Mouse (Mus musculus): ENCODE results near the gene Fam110a. TPM values are rescaled to one million over a fixed set of nuclear protein-coding genes. Genes with fewer than 3 reads are reported as not detected.

Gene Fam110a
- polyA plus RNA-seq, 1 experiment = 8.9 TPM

DNA sequence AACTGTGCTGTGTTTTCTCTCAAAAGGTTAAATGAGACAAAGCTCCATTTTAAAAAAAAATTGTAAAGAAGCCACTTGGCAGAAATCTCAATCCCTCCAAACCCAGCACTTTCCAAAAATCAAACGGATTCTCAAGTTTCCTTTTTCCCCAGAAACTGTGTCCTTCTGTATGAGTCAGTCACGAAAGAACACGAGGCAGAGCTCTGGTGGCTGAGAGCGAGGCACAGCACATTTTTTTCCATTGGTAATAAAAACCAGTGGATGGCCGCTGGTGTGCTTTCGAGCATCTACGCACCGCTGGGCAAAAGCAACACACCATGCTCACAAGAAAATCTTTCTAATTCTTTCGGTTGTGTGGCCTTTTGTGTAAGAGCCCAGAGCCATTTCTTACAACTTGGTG is 4.0 kb upstream of the Fam110a start:
- no peak overlapping the region for H3K4me3 ChIP-seq (replicated peaks; ENCODE audit: insufficient read depth, low read depth, low read length)
- peaks cover 3% of the 10 kb centered on the region; the same call in 1 of the 2 replicates for H3K4me1 ChIP-seq (ENCODE audit: control insufficient read depth, insufficient read depth, low read length)
- no peaks in the 10 kb centered on the region for H3K27me3 ChIP-seq (ENCODE audit: control insufficient read depth, insufficient read depth, low read length)
- TF ChIP-seq POLR2A (IDR thresholded peaks at IDR 0.05; ENCODE audit: borderline replicate concordance, insufficient read depth, low read length) (no peak), CTCF (IDR thresholded peaks at IDR 0.05; ENCODE audit: borderline replicate concordance, insufficient read depth, low read depth, low read length) (no peak)
- no peak overlapping the region for H3K27ac ChIP-seq (ENCODE audit: insufficient read depth, low read length)
- WGBS = 81% methylated on average over 9 of the region's 9 CpGs
- no peak for DNase-seq

DNA sequence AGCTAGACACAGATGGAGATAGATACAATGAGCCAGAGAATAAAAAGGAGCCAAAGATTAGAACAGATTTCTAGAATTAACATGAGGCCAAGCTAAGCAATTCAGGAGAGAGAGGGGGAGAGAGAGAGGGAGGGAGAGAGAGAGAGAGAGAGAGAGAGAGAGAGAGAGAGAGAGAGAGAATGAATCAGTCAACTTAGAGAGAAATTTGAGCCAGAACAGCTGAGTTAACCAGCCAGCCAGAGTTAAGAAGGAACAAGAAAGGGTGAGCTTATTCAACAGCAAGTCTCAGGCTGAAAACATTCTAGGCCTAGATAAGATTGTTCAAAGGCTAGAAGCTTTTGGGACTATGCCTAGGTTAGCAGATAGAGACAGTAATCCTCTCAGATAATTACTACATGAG is 2.5 kb upstream of the Fam110a start:
- no peaks in the 10 kb centered on the region for H3K27me3 ChIP-seq (ENCODE audit: control insufficient read depth, insufficient read depth, low read length)
- no peak for TF ChIP-seq POLR2A (IDR thresholded peaks at IDR 0.05; ENCODE audit: borderline replicate concordance, insufficient read depth, low read length)
- TF ChIP-seq CTCF (IDR thresholded peaks at IDR 0.05; ENCODE audit: borderline replicate concordance, insufficient read depth, low read depth, low read length) = no peak
- peaks cover 11% of the 10 kb centered on the region; the same call in 1 of the 2 replicates for H3K4me1 ChIP-seq (ENCODE audit: control insufficient read depth, insufficient read depth, low read length)
- no peak overlapping the region for H3K4me3 ChIP-seq (replicated peaks; ENCODE audit: insufficient read depth, low read depth, low read length)
- DNase-seq = no peak
- no peak overlapping the region for H3K27ac ChIP-seq (ENCODE audit: insufficient read depth, low read length)

- no peak for DNase-seq
- H3K27ac ChIP-seq (ENCODE audit: insufficient read depth, low read length) = no peak overlapping the region
- peaks cover 18% of the 10 kb centered on the region; the same call in 1 of the 2 replicates for H3K4me1 ChIP-seq (ENCODE audit: control insufficient read depth, insufficient read depth, low read length)
- no peaks in the 10 kb centered on the region for H3K27me3 ChIP-seq (ENCODE audit: control insufficient read depth, insufficient read depth, low read length)
- WGBS = 73% methylated on average over 6 of the region's 6 CpGs
- TF ChIP-seq CTCF (IDR thresholded peaks at IDR 0.05; ENCODE audit: borderline replicate concordance, insufficient read depth, low read depth, low read length) = no peak
- no peak overlapping the region for H3K4me3 ChIP-seq (replicated peaks; ENCODE audit: insufficient read depth, low read depth, low read length)
These were observed 1.2 kb upstream of the Fam110a start for GRCm38 (mm10) chr2:151981268-151981667.

- WGBS = 16% methylated on average over 3 of the region's 3 CpGs
- no peak overlapping the region for H3K27ac ChIP-seq (ENCODE audit: insufficient read depth, low read length)
- no peak for TF ChIP-seq CTCF (IDR thresholded peaks at IDR 0.05; ENCODE audit: borderline replicate concordance, insufficient read depth, low read depth, low read length)
- no peak for TF ChIP-seq POLR2A (IDR thresholded peaks at IDR 0.05; ENCODE audit: borderline replicate concordance, insufficient read depth, low read length)
- H3K4me3 ChIP-seq (replicated peaks; ENCODE audit: insufficient read depth, low read depth, low read length) = peak overlapping the region; percentile 93
- DNase-seq = no peak
- peaks cover 18% of the 10 kb centered on the region; the same call in 1 of the 2 replicates for H3K4me1 ChIP-seq (ENCODE audit: control insufficient read depth, insufficient read depth, low read length)
- H3K27me3 ChIP-seq (ENCODE audit: control insufficient read depth, insufficient read depth, low read length) = no peaks in the 10 kb centered on the region
These were observed 305 bp upstream of the Fam110a start for GRCm38 (mm10) chr2:151980355-151980693.

GRCm38 (mm10) chr2:151978494-151978893 is 1.5 kb downstream of the Fam110a start:
- Histone ChIP-seq H3K4me1 (ENCODE audit: control insufficient read depth, insufficient read depth, low read length) (peaks cover 26% of the 10 kb centered on the region), H3K27me3 (ENCODE audit: control insufficient read depth, insufficient read depth, low read length) (no peaks in the 10 kb centered on the region), H3K27ac (ENCODE audit: insufficient read depth, low read length) (no peak overlapping the region), H3K4me3 (replicated peaks; ENCODE audit: insufficient read depth, low read depth, low read length) (no peak overlapping the region)
- 82% methylated on average over 6 of the region's 6 CpGs for WGBS
- TF ChIP-seq CTCF (IDR thresholded peaks at IDR 0.05; ENCODE audit: borderline replicate concordance, insufficient read depth, low read depth, low read length) = no peak
- TF ChIP-seq POLR2A (IDR thresholded peaks at IDR 0.05; ENCODE audit: borderline replicate concordance, insufficient read depth, low read length) = no peak
- no peak for DNase-seq

DNA sequence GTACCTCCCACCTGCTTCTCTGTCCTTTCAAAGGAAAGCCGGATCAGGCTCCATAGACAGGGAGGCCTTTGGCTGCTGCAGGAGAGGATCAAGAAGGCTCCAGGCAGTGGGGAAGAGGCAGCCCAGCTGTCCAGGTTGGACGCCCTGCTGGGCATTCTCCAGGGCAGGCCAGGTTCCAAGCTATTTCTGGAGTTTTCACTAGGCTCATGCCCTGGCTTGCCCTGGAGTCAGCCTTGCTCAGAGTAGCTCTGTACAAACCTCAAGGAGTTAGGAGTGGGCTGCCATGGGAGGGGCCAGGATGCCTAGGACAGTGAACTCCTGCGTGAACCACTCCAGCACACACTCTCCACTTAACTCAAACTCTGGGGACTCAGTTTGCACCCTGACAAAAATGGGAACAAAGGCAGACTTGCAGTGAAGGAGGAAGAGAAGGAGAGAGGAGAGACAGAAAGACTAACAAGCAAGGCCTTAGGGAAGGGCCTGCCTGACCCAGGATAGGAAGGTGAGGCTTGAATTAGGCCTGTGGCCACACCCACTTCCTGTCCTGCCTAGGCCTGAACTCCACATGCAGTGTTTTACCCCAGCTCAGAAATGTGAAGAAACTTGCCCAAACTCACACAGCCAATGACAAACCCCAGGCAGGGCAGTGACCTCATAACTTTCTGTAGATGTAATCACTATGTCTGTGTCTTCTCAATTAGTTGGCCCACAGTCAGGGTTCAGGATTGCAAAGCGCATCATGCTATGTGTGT is 2.2 kb downstream of the Fam110a start:
- H3K4me1 ChIP-seq (ENCODE audit: control insufficient read depth, insufficient read depth, low read length) = peaks cover 26% of the 10 kb centered on the region
- TF ChIP-seq CTCF (IDR thresholded peaks at IDR 0.05; ENCODE audit: borderline replicate concordance, insufficient read depth, low read depth, low read length) (no peak), POLR2A (IDR thresholded peaks at IDR 0.05; ENCODE audit: borderline replicate concordance, insufficient read depth, low read length) (no peak)
- peak overlapping the region; percentile 26; the same call in 1 of the 2 replicates for H3K27ac ChIP-seq (ENCODE audit: insufficient read depth, low read length)
- WGBS = 35% methylated on average over 4 of the region's 4 CpGs
- peak; percentile 85 to 86 for DNase-seq
- no peaks in the 10 kb centered on the region for H3K27me3 ChIP-seq (ENCODE audit: control insufficient read depth, insufficient read depth, low read length)
- H3K4me3 ChIP-seq (replicated peaks; ENCODE audit: insufficient read depth, low read depth, low read length) = no peak overlapping the region

DNA sequence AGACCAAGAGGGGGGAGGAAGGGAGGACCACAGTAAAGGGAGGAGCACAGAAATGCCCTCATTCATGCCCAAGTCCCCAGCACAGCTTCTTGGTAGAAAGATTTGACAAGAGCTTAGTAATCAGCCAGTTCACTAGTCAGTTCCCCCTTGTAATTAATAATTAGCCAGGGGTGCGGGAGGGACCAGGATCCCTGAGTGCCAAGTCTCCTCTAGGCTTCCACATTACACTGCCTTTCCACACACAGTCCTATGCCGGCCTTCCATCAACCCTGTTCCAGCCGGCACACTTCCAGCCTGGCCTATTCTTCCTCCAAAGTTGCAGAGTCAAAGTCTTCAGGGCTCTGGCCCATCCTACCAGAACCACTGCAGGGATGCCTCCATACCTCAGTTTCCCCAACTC is 4.0 kb downstream of the Fam110a start:
- 90% methylated on average over 3 of the region's 3 CpGs for WGBS
- Histone ChIP-seq H3K27me3 (ENCODE audit: control insufficient read depth, insufficient read depth, low read length) (no peaks in the 10 kb centered on the region), H3K27ac (ENCODE audit: insufficient read depth, low read length) (no peak overlapping the region), H3K4me3 (replicated peaks; ENCODE audit: insufficient read depth, low read depth, low read length) (no peak overlapping the region), H3K4me1 (ENCODE audit: control insufficient read depth, insufficient read depth, low read length) (peaks cover 32% of the 10 kb centered on the region)
- no peak for DNase-seq
- no peak for TF ChIP-seq CTCF (IDR thresholded peaks at IDR 0.05; ENCODE audit: borderline replicate concordance, insufficient read depth, low read depth, low read length)
- TF ChIP-seq POLR2A (IDR thresholded peaks at IDR 0.05; ENCODE audit: borderline replicate concordance, insufficient read depth, low read length) = no peak

- H3K4me3 ChIP-seq (replicated peaks; ENCODE audit: insufficient read depth, low read depth, low read length) = no peak overlapping the region
- no peak overlapping the region for H3K27ac ChIP-seq (ENCODE audit: insufficient read depth, low read length)
- no peak for DNase-seq
- H3K27me3 ChIP-seq (ENCODE audit: control insufficient read depth, insufficient read depth, low read length) = no peaks in the 10 kb centered on the region
- H3K4me1 ChIP-seq (ENCODE audit: control insufficient read depth, insufficient read depth, low read length) = peaks cover 33% of the 10 kb centered on the region
- 94% methylated on average over 5 of the region's 5 CpGs for WGBS
- TF ChIP-seq CTCF (IDR thresholded peaks at IDR 0.05; ENCODE audit: borderline replicate concordance, insufficient read depth, low read depth, low read length) (0 out of 2 replicates have a peak, but pooled peaks have one; percentile 6), POLR2A (IDR thresholded peaks at IDR 0.05; ENCODE audit: borderline replicate concordance, insufficient read depth, low read length) (no peak)
These were observed 4.7 kb downstream of the Fam110a start for GRCm38 (mm10) chr2:151975295-151975694.

Measured in cerebellum, adult 2 months (tissue).